In genomic region chr11:98741622-98742396, GRCm38 (mm10) we compare ENCODE assay signal across 1 mouse cellular context.
TF ChIP-seq lines count a peak whose summit lies in the region.

No protein-coding gene starts in this region.

TF ChIP-seq in C2C12, 6 proteins besides CTCF, POLR2A, EP300 and RAD21 (continued from another document):
- TF ChIP-seq FOSL1 (IDR thresholded peaks at IDR 0.05; ENCODE audit: insufficient read depth, low read length, poor library complexity, severe bottlenecking) (no peak), CEBPB (IDR thresholded peaks at IDR 0.05; ENCODE audit: low read depth) (no peak), MYOD1 (IDR thresholded peaks at IDR 0.05; ENCODE audit: control insufficient read depth, insufficient read length, low read depth) (no peak), USF1 (IDR thresholded peaks at IDR 0.05; ENCODE audit: low read depth) (no peak)
